Mouse (Mus musculus) embryonic facial prominence, embryonic 13.5 days (tissue): ENCODE measurements at regions not wholly inside any gene's neighbourhood (a gene's known extent, or its start where the extent isn't known, plus 50 kb on each side); places are given as distances from the start of the nearest gene placed in this dataset.
A peak's percentile ranks its signal among the peaks of the same experiment; 100 is the strongest.

ENCODE experiments used
- ATAC-seq: fragments of 200-750 bp; cut with Nextera tagmentation; 2 replicates; pipeline ENCODE4 v1.8.0; 2017; ENCODE audit warnings: low read depth; ENCODE audit not compliant: insufficient number of reproducible peaks, insufficient read depth, low FRiP score, low TSS enrichment
- H3K27ac ChIP-seq: fragments of 300-500 bp; sonication (generic); 2 replicates; pipeline ENCODE4 v1.5.1; 2015; ENCODE audit warnings: moderate library complexity, mild to moderate bottlenecking, inconsistent platforms
- H3K27me3 ChIP-seq: fragments of 300-500 bp; sonication (generic); 2 replicates; pipeline ENCODE4 v1.6.1; 2015; ENCODE audit warnings: mild to moderate bottlenecking, inconsistent platforms
- H3K36me3 ChIP-seq: fragments of 300-500 bp; sonication (generic); 2 replicates; pipeline ENCODE4 v1.6.1; 2015; ENCODE audit warnings: mild to moderate bottlenecking, inconsistent platforms
- H3K4me1 ChIP-seq: fragments of 300-500 bp; sonication (generic); 2 replicates; pipeline ENCODE4 v1.6.1; 2015; ENCODE audit warnings: inconsistent platforms
- H3K4me2 ChIP-seq: fragments of 300-500 bp; sonication (generic); 2 replicates; pipeline ENCODE4 v1.6.1; 2015; ENCODE audit warnings: moderate library complexity, mild to moderate bottlenecking, inconsistent platforms
- H3K4me3 ChIP-seq: fragments of 300-500 bp; sonication (generic); 2 replicates; pipeline ENCODE4 v1.5.1; 2015; ENCODE audit warnings: mild to moderate bottlenecking, inconsistent platforms
- H3K9ac ChIP-seq: fragments of 300-500 bp; sonication (generic); 2 replicates; pipeline ENCODE4 v1.6.1; 2015; ENCODE audit warnings: mild to moderate bottlenecking, inconsistent platforms
- H3K9me3 ChIP-seq: fragments of 300-500 bp; sonication (generic); 2 replicates; pipeline ENCODE4 v1.6.1; 2016; ENCODE audit warnings: inconsistent platforms
- WGBS: fragments of 180-500 bp; shearing (Covaris S2); methylation state at CpG from one replicate; pipeline ENCODE4 v1.1.7; 2015; ENCODE audit warnings: mixed read lengths; 5-methylcytosine and 5-hydroxymethylcytosine counted together

GRCm38 (mm10) chr3:115590716-115591115, 124.2 kb downstream of the S1pr1 start:
- Histone ChIP-seq H3K9me3 (no peaks in the 10 kb centered on the region), H3K36me3 (no peaks in the 10 kb centered on the region), H3K4me2 (no peak overlapping the region), H3K27ac (no peak overlapping the region), H3K27me3 (no peaks in the 10 kb centered on the region), H3K4me1 (no peaks in the 10 kb centered on the region), H3K9ac (no peak overlapping the region), H3K4me3 (no peak overlapping the region)
- no peak for ATAC-seq
- 55% methylated on average over 5 of the region's 5 CpGs for WGBS

GRCm38 (mm10) chr3:115588585-115588984, 126.3 kb downstream of the S1pr1 start:
- 43% methylated on average over 2 of the region's 2 CpGs for WGBS
- no peaks in the 10 kb centered on the region for H3K4me1 ChIP-seq

GRCm38 (mm10) chr3:115580131-115580932, 134.5 kb downstream of the S1pr1 start:
- Histone ChIP-seq H3K9ac (no peak overlapping the region), H3K36me3 (no peaks in the 10 kb centered on the region), H3K27me3 (no peaks in the 10 kb centered on the region), H3K4me3 (no peak overlapping the region), H3K4me1 (peaks cover 6% of the 10 kb centered on the region; the same call in 1 of the 2 replicates), H3K4me2 (0 out of 2 replicates have a peak overlapping the region, but pooled peaks have one; percentile 16), H3K27ac (no peak overlapping the region), H3K9me3 (no peaks in the 10 kb centered on the region)
- ATAC-seq = 0 out of 2 replicates have a peak, but pooled peaks have one; percentile 57
- WGBS = 31% methylated on average over 4 of the region's 4 CpGs

More at GRCm38 (mm10) chr3:115588585-115588984, 126.3 kb downstream of the S1pr1 start:
- no peak overlapping the region for H3K9ac ChIP-seq
- H3K4me2 ChIP-seq = no peak overlapping the region
- no peaks in the 10 kb centered on the region for H3K9me3 ChIP-seq
- H3K4me3 ChIP-seq = no peak overlapping the region
- ATAC-seq = no peak
- H3K27me3 ChIP-seq = no peaks in the 10 kb centered on the region
- H3K36me3 ChIP-seq = no peaks in the 10 kb centered on the region
- H3K27ac ChIP-seq = no peak overlapping the region

- 82% methylated on average over 2 of the region's 2 CpGs for WGBS
- no peak for ATAC-seq
- no peak overlapping the region for H3K4me2 ChIP-seq
Measured at GRCm38 (mm10) chr3:115575371-115575770, 139.5 kb downstream of the S1pr1 start.

GRCm38 (mm10) chr3:115562735-115563134, 152.1 kb downstream of the S1pr1 start:
- Histone ChIP-seq H3K9me3 (no peaks in the 10 kb centered on the region), H3K27me3 (no peaks in the 10 kb centered on the region), H3K4me3 (no peak overlapping the region), H3K4me1 (no peaks in the 10 kb centered on the region), H3K36me3 (no peaks in the 10 kb centered on the region), H3K4me2 (no peak overlapping the region), H3K27ac (no peak overlapping the region), H3K9ac (no peak overlapping the region)
- no peak for ATAC-seq
- 77% methylated on average over 7 of the region's 7 CpGs for WGBS

More at GRCm38 (mm10) chr3:115575371-115575770, 139.5 kb downstream of the S1pr1 start:
- H3K4me3 ChIP-seq = no peak overlapping the region
- no peaks in the 10 kb centered on the region for H3K27me3 ChIP-seq
- H3K9me3 ChIP-seq = no peaks in the 10 kb centered on the region
- H3K36me3 ChIP-seq = no peaks in the 10 kb centered on the region
- H3K4me1 ChIP-seq = peaks cover 6% of the 10 kb centered on the region; the same call in 1 of the 2 replicates
- no peak overlapping the region for H3K27ac ChIP-seq
- no peak overlapping the region for H3K9ac ChIP-seq

- Histone ChIP-seq H3K9ac (no peak overlapping the region), H3K4me3 (peak overlapping the region; percentile 19; the same call in 1 of the 2 replicates), H3K27me3 (no peaks in the 10 kb centered on the region), H3K4me2 (peak overlapping the region; percentile 45), H3K36me3 (no peaks in the 10 kb centered on the region), H3K9me3 (no peaks in the 10 kb centered on the region), H3K4me1 (peaks cover 17% of the 10 kb centered on the region), H3K27ac (no peak overlapping the region)
- 0 out of 2 replicates have a peak, but pooled peaks have one; percentile 59 for ATAC-seq
- 38% methylated on average over 10 of the region's 10 CpGs for WGBS
Measured at GRCm38 (mm10) chr3:115554809-115555708, 159.8 kb downstream of the S1pr1 start.

- Histone ChIP-seq H3K27ac (no peak overlapping the region), H3K4me3 (peak overlapping the region; percentile 19; the same call in 1 of the 2 replicates)
- ATAC-seq = no peak
Measured at GRCm38 (mm10) chr3:115553848-115554515, 160.9 kb downstream of the S1pr1 start.

GRCm38 (mm10) chr3:115541789-115542188, 173.1 kb downstream of the S1pr1 start:
- Histone ChIP-seq H3K27me3 (no peaks in the 10 kb centered on the region), H3K4me1 (no peaks in the 10 kb centered on the region), H3K36me3 (no peaks in the 10 kb centered on the region), H3K27ac (no peak overlapping the region), H3K4me3 (no peak overlapping the region), H3K9ac (no peak overlapping the region), H3K9me3 (no peaks in the 10 kb centered on the region), H3K4me2 (no peak overlapping the region)
- no peak for ATAC-seq
- 85% methylated on average over 1 of the region's 1 CpGs for WGBS

More at GRCm38 (mm10) chr3:115553848-115554515, 160.9 kb downstream of the S1pr1 start:
- peak overlapping the region; percentile 45 for H3K4me2 ChIP-seq
- no peaks in the 10 kb centered on the region for H3K27me3 ChIP-seq
- no peaks in the 10 kb centered on the region for H3K9me3 ChIP-seq
- H3K36me3 ChIP-seq = no peaks in the 10 kb centered on the region
- H3K4me1 ChIP-seq = peaks cover 17% of the 10 kb centered on the region
- WGBS = 20% methylated on average over 10 of the region's 10 CpGs
- H3K9ac ChIP-seq = no peak overlapping the region

GRCm38 (mm10) chr3:115538355-115538754, 176.5 kb downstream of the S1pr1 start:
- no peak overlapping the region for H3K9ac ChIP-seq
- H3K36me3 ChIP-seq = no peaks in the 10 kb centered on the region
- 86% methylated on average over 6 of the region's 6 CpGs for WGBS
- H3K27me3 ChIP-seq = no peaks in the 10 kb centered on the region
- no peaks in the 10 kb centered on the region for H3K9me3 ChIP-seq
- ATAC-seq = no peak
- H3K4me1 ChIP-seq = no peaks in the 10 kb centered on the region
- H3K4me3 ChIP-seq = no peak overlapping the region
- H3K27ac ChIP-seq = no peak overlapping the region
- H3K4me2 ChIP-seq = no peak overlapping the region

GRCm38 (mm10) chr3:115532141-115532735, 182.6 kb downstream of the S1pr1 start:
- 85% methylated on average over 18 of the region's 18 CpGs for WGBS
- H3K4me2 ChIP-seq = no peak overlapping the region

GRCm38 (mm10) chr3:115530441-115530840, 184.4 kb downstream of the S1pr1 start:
- ATAC-seq = no peak
- Histone ChIP-seq H3K9ac (no peak overlapping the region), H3K9me3 (no peaks in the 10 kb centered on the region), H3K36me3 (no peaks in the 10 kb centered on the region), H3K4me3 (no peak overlapping the region), H3K4me1 (no peaks in the 10 kb centered on the region), H3K27ac (no peak overlapping the region), H3K27me3 (no peaks in the 10 kb centered on the region), H3K4me2 (no peak overlapping the region)
- WGBS = 76% methylated on average over 3 of the region's 3 CpGs

More at GRCm38 (mm10) chr3:115532141-115532735, 182.6 kb downstream of the S1pr1 start:
- Histone ChIP-seq H3K4me3 (no peak overlapping the region), H3K9me3 (no peaks in the 10 kb centered on the region), H3K9ac (no peak overlapping the region), H3K27ac (no peak overlapping the region), H3K4me1 (no peaks in the 10 kb centered on the region), H3K27me3 (no peaks in the 10 kb centered on the region), H3K36me3 (no peaks in the 10 kb centered on the region)
- ATAC-seq = no peak
